Mouse (Mus musculus) mouse trophoblast stem cell (cell line): ENCODE measurements around the gene Kif9.

Source experiments
- in situ Hi-C, 2 experiments: fragments of 300-500 bp; cut with MseI, MboI; formaldehyde crosslinking; loops; 2 replicates in 1 of 2; 3 replicates in 1 of 2; pipeline ENCODE4 v1.15.1; 2025

The Kif9 gene

DNA sequence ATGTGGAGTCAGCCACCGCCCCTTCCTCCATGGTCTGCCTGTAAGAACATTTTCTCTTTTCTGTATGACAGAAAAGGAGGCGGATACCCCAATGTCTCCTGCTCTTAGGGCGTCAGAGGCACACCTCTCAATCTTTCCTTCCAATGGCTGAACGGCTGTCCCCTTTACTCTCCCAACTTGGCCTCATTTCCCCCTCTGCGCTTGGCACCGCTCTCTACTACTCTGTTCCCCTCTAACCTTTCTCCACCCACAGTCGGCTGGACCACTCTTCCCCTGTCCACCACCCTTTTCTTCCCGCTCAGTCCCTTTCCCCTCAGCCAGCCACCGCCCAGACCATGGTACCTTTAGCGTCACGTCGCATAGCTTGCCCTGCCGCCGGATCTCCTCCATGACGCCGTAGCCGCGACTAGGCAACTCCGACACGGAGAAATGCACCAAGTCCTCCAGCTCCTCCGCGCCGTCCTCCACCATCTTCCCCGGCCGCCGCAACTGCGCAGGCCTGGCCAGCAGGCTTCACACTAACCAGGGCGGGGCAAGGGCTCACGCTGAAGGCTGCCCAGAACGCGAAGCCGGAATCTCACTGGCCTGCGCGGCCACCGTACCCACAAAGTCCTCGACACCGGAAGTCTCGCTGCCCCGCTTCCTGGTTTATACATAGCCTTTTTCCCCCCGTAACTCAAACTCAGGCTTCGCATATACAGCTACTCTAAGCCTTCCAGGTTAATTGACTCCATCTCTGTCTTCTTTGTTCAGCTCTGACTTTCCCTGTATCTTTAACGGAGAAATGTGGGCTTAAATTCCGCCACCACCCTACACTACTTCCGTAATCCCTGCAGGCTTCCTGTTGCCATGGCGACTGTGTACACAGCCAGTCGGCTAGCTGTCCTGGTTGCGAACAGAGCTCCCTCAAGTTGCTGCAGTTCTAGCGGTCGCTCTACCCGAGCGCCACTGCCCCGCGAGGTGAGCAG, at the start of gene Kif9, which contains the start of gene Klhl18:
Kif9 (plus strand) TSS at position 835 of the 968 bp plus-strand sequence.
Klhl18 (minus strand) TSS at position 571 of the 968 bp plus-strand sequence.
- in situ Hi-C loops, result no loop called here

DNA sequence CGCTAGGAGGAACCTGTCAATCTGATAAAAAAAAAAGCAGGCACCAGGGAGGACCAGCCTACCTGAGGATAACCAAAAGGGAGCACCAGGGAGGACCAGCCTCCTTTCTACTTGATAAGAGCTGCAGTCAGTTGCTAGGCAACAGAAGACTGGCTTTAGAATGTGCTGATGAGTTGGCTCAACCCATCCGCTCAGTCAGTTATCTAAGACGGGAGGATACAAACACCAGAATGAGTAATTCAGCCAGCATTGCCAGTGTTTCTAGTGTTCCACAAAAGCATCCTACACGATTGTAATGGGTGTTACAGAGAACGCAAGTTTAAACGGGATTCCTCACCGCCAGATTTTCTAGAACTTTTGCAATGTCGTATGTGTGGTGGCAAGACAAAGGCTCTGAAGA, 45.5 kb upstream of the Kif9 start:
- in situ Hi-C loops, result no loop called here

DNA sequence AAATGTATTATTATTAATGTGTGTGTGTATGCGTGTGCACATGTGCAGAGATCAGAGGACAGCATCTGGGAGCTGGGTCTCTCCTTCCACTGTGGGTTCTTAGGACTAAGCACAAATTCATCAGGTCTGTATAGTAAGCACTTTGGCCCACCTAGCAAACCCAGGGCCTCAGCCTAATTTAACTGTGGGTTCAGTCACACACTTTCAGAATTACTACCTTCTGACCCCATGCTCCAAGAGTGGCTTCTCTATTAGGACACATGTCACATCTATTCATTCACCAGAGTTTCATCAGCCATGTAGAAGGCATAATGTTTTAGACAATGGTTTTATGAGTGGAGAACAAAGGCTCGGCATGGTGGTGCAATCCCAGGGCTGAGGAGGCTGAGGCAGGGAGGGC, 43.7 kb upstream of the Kif9 start:
- in situ Hi-C loops, result no loop called here

DNA sequence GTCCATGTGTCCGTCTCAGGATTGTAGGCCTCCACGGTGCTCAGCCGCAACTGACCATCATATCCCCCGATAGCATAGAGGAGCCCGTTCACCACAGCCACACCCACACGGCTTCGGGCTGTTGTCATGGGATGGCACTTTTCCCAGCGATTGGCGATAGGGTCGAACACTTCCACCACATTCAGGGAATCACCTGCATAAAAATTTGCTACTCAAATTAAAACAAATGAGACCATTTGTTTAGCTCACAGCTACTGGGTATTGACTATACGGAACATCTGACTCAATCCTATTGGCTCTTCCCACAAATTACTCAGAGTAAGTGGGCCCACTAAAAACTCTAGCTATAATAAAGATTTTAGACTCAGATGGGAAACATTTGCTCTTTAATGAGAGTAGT, 40.7 kb upstream of the Kif9 start:
- in situ Hi-C loops, result no loop called here

DNA sequence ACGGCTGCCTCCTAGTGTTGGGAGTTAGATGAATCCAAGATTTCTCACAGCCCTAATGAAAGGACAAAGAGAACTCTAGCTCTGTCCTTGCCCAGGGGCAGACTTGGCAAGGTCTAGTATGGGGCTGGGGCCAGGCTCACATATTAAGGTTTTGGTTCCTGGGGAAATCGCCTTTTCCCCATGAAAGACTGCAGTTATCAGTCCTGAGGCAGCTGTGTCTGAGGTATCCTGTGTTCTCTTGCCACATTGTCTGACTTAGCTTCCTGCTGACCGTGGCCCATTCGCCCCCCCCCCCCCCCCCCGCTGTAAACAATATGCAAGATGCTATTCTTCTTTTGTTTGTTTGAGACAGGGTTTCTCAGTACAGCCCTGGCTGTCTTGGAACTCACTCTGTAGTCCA, 36.7 kb upstream of the Kif9 start:
- in situ Hi-C loops, result no loop called here

DNA sequence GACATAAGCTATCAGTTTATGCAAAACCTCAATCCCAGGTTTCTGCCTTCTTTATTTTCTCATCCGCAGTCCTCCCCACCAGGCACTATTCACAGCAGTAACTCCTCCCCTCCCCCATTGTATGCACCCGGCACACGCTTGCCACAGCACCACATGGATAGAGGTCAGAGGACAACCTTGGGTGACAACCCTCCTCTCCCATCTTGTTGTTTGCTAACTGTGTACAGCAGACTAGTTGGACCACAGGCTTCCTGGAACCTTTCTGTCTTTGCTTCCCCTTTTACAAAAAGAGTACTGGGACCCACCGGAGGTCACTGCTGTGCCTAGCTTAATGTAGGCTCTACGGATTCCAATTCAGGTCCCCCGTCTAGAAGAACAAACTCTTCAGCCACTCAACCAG, 36.2 kb upstream of the Kif9 start:
- in situ Hi-C loops, result no loop called here

DNA sequence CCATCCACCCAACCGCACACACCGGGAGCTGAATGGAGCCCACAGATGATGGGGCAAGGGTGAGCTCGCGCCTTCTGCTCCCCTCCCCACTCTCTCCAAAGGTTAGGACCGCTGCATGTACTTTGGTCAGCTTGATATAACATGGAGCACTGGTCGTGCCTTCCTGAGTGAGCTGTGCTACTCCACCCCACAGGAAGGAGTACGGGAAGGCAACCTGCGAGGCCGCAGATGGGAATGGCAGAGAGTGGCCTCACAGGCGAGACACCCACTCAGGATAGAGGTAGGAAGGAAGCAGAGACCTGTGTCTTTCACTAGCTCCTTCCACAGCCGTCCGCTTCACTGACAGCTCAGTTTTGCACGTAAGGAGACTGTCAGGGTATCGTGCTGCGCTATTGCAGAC, 28.4 kb upstream of the Kif9 start:
- in situ Hi-C loops, result no loop called here

DNA sequence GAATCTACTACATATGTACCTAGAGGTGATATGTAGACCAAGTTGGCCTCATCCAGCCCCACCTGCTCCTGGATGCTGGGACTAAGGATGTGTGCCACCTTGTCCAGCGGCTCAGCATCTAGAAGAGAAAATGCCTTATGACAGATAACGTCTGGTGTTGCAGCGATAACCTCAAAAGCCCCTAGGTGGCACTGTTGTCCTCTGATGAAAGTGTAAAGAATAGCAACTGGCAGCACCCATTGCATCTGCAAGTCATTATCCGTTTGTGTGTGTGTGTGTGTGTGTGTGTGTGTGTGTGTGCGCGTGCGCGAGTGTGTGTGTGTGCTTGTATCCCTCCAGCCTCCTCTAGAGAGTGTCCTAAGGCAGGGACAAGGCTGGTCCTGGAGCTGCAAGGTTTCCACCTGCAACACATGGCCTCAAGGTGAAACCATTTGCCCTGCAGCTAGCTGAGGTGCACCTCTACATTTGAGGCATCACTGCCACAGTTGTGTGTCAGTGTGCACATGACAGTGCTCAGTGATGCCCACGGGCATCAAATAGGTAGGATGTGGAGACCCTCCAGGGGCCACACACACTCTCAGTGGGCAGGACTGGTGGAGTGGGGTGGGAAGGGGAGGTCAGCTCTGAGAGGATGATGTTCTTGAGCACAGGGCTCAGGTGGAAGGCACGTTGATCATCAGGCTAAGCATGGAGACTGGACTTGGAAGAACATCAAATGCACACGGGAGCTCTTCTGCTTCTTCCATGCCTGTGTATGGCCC, 27.7 kb upstream of the Kif9 start:
- in situ Hi-C loops, result no loop called here

DNA sequence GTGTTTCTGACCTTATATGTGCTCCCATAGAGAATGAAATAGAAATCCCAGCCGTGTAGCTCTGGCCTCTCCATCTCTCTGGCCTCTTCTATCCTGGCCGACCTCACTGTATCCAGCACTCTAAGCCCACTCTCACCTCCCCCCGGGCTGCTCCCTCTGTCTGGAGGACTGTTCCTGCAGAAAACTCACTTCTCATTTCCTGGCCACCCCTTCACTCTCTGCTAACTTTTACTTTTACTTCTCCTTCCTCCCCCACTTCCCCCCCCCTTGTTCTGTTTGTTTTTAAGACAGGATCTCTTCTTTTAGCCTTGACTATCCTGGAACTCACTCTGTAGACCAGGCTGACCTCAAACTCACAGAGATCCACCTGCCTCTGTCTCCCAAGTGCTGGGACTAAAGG, 24.2 kb upstream of the Kif9 start:
- in situ Hi-C loops, result no loop called here

DNA sequence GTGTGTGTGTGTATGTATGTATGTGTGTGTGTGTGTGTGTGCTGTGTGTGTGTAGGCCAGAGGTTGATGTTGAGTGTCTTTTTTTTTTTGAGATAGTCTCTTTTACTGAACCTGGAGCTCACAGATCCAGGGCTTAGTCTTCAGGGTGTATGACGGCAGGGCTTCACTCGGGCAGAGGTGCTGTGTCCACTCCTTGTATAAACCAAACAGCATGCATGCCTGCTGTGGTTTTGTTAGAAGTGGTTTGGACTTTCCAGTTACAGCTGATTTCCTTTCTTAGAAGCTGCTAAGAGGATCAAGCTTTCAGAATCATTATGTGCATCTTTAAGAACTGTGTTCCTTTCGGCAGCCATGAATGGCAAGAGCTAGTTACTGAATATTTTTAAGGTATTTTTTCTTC, 18.8 kb upstream of the Kif9 start:
- in situ Hi-C loops, result no loop called here

DNA sequence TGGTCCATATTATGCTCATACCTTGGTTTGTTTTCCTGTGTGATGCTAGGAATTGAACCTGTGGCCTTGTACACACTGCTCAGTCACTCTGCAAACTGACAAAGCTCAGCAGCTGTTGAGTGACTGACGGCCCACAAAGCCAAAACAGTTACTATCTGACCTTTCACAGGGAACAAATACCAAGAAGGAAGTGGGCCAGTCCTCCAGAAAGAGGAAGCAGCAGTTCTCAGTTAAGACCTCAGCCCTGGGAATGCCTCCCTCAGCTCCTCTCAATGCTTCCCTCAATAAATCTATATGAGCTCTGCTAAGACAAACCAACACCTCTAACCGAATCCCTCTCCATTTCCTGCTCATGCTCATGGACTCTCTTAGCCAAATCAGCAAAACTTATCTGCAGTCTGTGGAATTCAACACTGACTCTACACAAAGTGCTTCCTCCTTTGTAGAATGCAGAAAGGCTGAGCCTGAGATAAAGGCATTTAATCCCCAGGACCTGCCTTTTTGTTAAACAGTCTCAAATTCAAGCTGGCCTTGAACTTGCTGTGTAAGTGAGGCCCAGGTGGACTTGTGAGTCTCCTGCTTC, 17.5 kb upstream of the Kif9 start:
- in situ Hi-C loops, result no loop called here

DNA sequence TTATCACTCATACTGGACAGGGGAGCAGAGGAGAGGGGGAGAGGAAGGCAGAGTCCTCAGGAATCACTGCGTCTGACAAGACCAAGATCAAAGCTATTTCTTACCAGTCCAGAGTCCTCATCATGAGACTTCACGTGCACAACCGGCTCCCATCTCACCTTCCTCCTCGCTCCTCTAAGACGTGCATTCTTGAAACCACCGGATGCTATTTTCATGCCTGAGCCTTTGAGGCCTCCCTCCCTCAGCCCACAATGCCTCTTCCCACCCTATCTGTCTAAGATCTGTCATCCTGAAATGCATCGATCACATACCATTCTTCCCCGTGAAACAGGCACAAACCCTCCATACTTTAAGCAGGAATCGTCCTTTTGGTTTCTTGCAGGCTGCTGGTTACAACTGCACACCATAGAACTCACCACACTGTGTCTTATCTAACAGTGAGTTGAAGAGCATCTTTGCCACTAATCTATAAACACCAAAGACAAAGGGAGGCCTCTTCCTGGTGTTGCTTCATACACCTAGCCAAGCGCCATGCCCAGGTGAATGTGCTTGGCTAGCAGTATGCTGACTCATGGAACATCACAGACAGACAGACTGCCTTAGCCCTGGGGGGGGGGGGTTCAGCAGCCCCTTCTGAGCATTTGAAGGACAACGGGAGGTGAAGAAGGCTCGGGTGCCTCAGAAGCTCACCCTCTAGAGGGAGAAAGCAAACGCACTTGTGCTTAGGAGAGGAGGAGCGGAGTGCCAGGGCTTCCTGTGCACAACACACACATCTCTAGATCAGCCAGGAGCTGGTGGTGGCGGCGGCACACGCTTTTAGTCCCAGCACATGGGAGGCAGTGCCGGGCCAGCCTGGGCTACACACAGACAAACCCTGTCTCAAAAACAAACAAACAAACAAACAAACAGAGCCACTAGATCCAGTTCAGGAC, 15.6 kb upstream of the Kif9 start:
- in situ Hi-C loops, result no loop called here

DNA sequence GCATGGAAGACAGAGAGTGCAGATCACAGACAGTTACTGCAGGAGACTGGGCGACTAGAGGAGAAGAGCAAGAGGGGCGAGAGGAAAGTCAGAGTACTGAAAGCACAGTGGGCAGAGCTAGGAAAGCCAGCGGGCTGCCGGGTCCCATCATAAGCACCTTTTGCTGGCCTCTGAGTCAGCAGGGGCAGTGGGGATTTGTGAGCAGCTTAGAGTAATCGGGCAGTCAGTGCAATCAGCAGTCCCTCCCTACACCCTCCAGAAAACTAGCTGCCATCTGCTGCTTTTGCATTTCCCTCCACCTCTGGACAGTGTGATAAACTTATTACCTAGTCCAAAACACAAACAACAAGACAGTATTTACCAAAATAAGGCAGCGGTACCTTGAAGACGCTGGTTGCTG, 14.4 kb upstream of the Kif9 start:
- in situ Hi-C loops, result no loop called here

DNA sequence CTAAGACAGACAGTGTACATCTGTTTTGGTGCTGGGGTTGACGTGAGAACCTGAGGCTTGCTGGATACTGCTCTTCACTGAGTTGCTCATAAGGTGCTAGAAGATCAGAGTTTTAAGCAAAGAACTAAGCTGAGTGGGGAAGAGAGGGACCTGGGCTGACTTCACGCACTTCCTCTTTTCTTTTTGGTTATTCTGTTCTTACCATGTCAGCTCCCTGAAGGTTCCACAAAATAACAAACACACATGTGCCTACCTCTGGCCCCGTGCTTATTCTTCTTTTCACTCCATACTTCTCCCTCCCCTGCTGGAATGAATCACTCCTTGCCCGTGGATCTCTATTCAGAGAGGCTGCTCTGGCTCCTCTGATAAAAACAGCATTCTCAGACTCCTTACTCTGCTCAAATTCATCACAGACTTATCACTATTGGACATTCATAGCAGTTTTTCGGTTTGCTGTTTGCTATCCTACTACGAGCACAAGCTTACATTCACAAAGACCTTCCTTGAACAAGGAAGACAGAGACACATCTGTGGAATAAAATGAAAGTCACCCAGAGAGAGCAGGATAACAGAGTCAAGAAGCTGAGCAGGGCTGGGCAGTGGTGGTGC, 12.7 kb upstream of the Kif9 start:
- in situ Hi-C loops, result no loop called here

DNA sequence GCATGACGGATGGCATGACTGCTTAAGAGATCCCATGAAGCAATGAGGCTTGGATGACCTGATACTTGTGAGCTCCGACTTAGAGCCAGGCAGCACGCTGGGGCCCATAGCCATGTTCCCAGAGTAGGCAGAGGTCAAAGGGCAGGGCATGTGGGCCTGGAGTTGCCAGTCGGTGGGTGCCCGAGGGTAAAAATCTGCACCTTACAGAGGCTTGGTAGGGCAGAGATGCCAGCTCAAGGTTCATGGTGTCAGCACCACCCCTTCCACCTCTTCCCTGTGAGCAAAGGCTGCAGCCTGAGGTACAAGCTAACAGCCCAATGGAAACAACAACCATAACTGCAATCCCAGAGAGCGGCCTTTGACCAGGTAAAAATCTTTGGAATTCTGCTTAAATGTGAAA, 11.4 kb upstream of the Kif9 start:
- in situ Hi-C loops, result no loop called here

DNA sequence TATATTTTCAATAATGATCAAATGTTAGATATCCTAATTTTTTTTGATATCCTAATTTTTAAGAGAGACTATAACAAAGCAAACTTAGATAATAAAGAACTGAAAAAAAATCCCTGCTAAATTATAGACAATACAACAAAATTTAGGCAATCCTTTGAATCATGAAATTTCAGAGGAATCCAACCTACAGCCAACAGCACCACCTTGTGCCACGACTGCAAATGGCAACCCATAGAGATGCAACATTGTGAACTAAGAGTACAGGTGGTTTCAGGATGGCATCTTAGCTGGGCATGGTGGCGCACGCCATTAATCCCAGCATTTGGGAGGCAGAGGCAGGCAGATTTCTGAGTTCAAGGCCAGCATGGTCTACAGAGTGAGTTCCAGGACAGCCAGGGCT, 10.6 kb upstream of the Kif9 start:
- in situ Hi-C loops, result no loop called here

DNA sequence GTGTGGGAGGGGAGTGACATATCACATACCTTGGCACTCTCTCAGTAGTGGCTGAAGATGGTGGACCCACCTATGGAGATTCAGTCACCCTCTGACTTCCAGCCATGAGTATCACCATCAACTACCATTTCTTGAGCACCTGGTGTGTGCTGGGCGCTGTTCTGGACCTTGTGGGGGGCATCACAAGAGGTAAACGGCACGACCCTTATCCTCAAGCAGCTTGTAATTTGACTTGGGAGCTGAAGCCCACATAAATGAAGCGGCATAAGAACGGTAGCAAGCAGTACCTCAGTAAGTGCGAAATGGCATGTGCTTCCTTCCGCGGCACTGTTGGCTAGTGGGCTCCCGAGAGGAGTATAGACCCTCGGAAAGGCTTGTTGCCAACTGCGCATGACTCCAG, 1.2 kb downstream of the Kif9 start:
- in situ Hi-C loops, result no loop called here

DNA sequence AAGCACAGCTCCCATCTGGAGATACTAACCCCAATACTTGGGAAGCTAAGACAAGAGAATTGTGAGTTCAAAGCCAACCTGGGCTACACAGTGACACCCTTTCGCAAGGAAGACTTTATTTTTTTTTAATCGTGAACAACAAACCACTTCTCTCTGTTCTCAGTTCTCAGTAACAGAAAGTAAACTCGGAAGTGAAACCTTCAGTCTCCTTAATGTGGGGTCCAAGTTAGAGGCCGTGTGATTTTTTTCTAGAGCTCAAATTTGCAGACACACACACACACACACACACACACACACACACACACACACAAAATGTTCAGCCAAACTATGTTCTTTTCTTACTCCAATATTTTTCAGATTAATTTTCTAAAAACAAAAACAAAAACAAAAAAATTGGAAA, 1.9 kb downstream of the Kif9 start:
- in situ Hi-C loops, result no loop called here

DNA sequence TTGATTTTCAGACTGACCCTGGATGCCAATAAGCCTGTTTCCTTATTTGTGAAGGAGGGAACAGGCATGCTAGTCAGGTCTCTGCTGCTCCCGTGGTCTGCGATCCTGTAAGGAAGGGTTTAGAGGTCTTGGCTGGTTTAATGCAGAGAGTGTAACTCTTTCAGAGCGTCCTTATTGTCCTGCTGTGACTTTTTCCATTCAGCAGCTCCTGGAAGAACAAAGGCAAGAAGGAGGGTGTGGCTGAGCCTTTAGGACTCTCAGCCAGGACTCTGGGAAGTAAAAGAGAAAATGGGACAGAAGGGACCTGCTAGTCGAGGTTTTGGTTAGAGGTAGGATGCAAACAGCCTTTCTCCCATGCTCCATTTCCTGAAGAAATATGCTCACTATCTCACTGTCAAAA, 12.1 kb downstream of the Kif9 start:
- in situ Hi-C loops, result no loop called here

DNA sequence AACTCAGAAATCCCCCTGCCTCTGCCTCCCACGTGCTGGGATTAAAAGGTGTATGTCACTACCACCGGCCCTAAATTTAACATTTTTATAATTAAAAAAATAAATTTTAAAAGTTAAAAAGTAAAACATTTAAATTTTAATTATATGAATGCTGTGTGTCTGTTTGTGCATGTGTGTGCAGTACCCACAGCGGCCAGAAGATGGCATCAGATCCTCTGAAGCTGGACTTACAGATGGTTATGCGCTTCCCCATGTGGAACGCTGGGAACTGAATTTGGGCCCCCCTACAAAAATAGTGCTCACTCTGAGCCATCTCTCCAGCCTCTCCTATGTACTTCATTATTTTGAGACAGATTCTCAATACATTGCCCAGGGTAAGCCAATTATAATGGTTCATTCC, 14.2 kb downstream of the Kif9 start:
- in situ Hi-C loops, result no loop called here

DNA sequence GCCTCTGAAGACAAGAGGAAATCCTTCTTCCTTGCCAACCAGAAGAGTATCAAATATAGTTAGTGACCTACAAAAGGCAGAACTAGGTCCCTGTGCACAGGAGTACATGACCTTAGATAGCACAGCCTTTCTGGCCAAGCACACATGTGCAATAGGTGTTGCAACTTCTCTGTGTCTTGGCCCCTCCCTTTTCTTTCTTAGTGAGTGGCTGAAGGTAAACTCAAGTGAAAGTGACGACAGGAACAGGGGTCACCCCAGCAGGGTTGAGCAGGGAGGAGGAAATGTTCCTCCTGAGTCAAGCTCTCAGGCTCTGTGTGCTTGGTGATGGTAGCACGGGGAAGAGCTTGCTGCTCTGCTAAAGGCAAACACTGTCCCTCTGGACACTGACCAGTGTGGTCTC, 49.0 kb downstream of the Kif9 start:
- in situ Hi-C loops, result no loop called here
